Mouse (Mus musculus) forebrain, embryonic 16.5 days (tissue): Measurements from ENCODE around the gene Abca7. TPM values are rescaled to one million over a fixed set of nuclear protein-coding genes. Genes with fewer than 3 reads are reported as not detected.
A peak's percentile ranks its signal among the peaks of the same experiment; 100 is the strongest.

Experiments
- ATAC-seq: fragments of 200-750 bp; cut with Nextera tagmentation; 2 replicates; pipeline ENCODE4 v1.8.0; 2017; ENCODE audit warnings: mild to moderate bottlenecking, moderate library complexity
- H3K27ac ChIP-seq: fragments of 300-500 bp; sonication (generic); 2 replicates; pipeline ENCODE4 v1.5.1; 2014; ENCODE audit warnings: low read length, control low read depth
- H3K27me3 ChIP-seq: fragments of 300-500 bp; sonication (generic); replicated peaks from 2 replicates; pipeline ENCODE4 v1.6.1; 2014; ENCODE audit warnings: low read length; ENCODE audit not compliant: control insufficient read depth, insufficient read depth
- H3K36me3 ChIP-seq: fragments of 300-500 bp; sonication (generic); 2 replicates; pipeline ENCODE4 v1.6.1; 2014; ENCODE audit not compliant: control insufficient read depth, insufficient read depth
- H3K4me1 ChIP-seq: fragments of 300-500 bp; sonication (generic); replicated peaks from 2 replicates; pipeline ENCODE4 v1.6.1; 2014; ENCODE audit warnings: low read length; ENCODE audit not compliant: control insufficient read depth, insufficient read depth
- H3K4me2 ChIP-seq: fragments of 300-500 bp; sonication (generic); 2 replicates; pipeline ENCODE4 v1.6.1; 2014; ENCODE audit warnings: mild to moderate bottlenecking, low read length, control low read depth
- H3K4me3 ChIP-seq: fragments of 300-500 bp; sonication (generic); replicated peaks from 2 replicates; pipeline ENCODE4 v1.5.1; 2014; ENCODE audit warnings: mild to moderate bottlenecking, low read length, control low read depth
- H3K9ac ChIP-seq: fragments of 300-500 bp; sonication (generic); replicated peaks from 2 replicates; pipeline ENCODE4 v1.6.1; 2014; ENCODE audit warnings: low read depth, low read length, control low read depth
- H3K9me3 ChIP-seq: fragments of 300-500 bp; sonication (generic); 2 replicates; pipeline ENCODE4 v1.6.1; 2016; ENCODE audit warnings: low read length; ENCODE audit not compliant: control insufficient read depth
- WGBS: fragments of 180-500 bp; shearing (Covaris S2); extraction: QIAGEN DNeasy Blood & Tissue Kit; methylation state at CpG from one replicate; pipeline ENCODE4 v1.1.7; 2014; 5-methylcytosine and 5-hydroxymethylcytosine counted together
- polyA plus RNA-seq: library from polyadenylated mRNA; unstranded; fragments of >200 nt; fragmentation: Nextera tagmentation; extraction: Ambion mirVana; gene quantifications from 2 replicates; pipeline ENCODE4 v1.2.1, GENCODE M21; 2015

Gene Abca7
- polyA plus RNA-seq, 1 experiment from 2014 or later = 4.7 TPM

DNA sequence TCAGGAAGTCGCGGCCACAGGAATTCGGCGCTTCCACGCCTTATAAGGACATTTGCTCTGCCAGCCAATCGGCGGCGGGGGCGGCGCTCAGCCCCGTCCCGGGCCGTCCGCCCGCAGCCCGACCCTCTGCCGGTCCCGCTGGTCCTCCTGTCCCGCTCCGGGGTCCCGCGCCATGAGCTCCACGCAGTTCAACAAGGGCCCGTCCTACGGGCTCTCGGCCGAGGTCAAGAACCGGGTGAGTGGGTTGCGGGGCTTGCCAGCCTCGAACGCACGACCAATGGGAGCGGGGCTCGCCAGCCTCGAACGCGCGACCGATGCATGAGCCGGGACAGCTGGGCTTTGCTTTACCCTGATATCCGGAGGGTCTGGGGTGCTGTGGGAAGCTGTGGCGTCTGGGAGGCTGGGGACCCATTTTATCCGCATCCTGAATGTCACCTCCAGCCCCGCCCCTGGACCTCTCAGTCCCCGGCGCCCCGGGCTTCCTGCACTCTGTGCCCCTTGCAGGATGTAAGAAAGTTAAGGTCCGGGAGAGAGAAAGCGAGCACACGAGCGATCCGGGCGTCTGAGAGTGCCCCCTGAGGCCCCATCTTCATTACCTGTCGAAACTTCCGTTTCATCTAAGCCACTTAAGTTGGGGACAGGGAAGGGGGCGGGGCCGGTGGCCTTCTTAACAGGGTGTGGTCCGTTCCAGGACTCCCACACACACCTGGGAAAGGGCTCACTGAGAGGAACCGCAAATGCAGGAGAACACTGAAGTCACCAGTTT lies 7.6 kb upstream of the Abca7 start, which contains the start of gene Cnn2:
Cnn2 (plus strand) TSS at position 79 of the 766 bp plus-strand sequence.
- no peak for ATAC-seq
- WGBS = 1% methylated on average over 59 of the region's 59 CpGs

DNA sequence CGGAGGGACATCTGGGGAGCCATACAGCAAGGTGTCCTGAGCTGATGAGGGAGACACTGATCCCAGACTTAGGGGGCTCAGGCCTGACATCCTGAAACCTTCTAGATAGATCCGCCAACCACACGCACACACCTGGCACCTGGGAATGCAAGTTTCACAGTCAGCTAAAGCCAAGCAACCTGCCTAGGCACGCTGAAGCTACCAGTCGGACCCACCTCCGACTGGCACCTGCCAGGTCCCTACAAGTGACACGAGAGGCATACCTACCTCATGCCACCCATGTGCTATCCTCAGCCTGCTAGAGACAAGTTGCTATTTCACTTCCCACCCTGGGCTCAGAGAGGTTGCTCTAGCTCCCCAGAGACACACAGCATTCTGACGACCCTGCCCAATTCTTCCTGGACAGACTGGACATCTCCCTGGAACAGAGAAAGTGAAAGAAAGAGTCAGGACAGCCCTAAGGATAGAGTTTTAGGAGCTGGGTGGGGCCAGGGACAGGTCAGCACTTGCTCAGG lies 7.0 kb upstream of the Abca7 start:
- no peak overlapping the region for H3K27ac ChIP-seq
- peaks cover 18% of the 10 kb centered on the region for H3K4me1 ChIP-seq
- H3K4me2 ChIP-seq = no peak overlapping the region
- no peak overlapping the region for H3K9ac ChIP-seq
- peaks cover 38% of the 10 kb centered on the region for H3K27me3 ChIP-seq
- no peak for ATAC-seq
- H3K4me3 ChIP-seq = no peak overlapping the region; the same call in 1 of the 2 replicates
- H3K36me3 ChIP-seq = no peaks in the 10 kb centered on the region
- peaks cover 5% of the 10 kb centered on the region; the same call in 1 of the 2 replicates for H3K9me3 ChIP-seq
- 44% methylated on average over 8 of the region's 8 CpGs for WGBS

More for the DNA sequence above, 7.6 kb upstream of the Abca7 start, which contains the start of gene Cnn2:
- H3K27ac ChIP-seq = no peak within 1 kb of the TSS
- peaks cover 17% of the 10 kb centered on the region for H3K4me1 ChIP-seq
- peak within 1 kb of the TSS; percentile 47 for H3K9ac ChIP-seq
- peak within 1 kb of the TSS; percentile 61 for H3K4me2 ChIP-seq
- H3K27me3 ChIP-seq = peaks cover 38% of the 10 kb centered on the region
- H3K4me3 ChIP-seq = peak within 1 kb of the TSS; percentile 48
- peaks cover 5% of the 10 kb centered on the region; the same call in 1 of the 2 replicates for H3K9me3 ChIP-seq
- no peaks in the 10 kb centered on the region for H3K36me3 ChIP-seq

DNA sequence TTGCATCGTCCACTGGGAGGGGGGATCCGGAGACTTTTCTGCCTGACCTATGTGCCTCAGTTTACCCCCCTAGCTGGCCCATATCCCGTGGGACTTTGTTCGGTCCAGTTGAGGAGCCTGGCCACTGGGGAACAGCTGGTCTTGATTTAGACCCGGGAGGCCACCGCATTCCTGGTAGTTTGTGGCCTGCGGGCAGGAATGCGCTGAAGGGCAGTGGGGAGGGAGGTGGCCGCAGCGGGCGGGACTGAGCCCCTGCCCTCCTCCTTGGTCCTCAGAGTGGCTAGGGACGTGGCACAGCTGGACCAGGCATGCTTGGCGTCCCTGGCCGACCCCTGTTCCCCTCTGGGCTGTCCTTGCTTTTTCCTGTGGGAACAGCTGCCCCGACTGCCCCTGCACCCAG lies 6.4 kb upstream of the Abca7 start:
- Histone ChIP-seq H3K9me3 (peaks cover 5% of the 10 kb centered on the region; the same call in 1 of the 2 replicates), H3K9ac (no peak overlapping the region), H3K27me3 (peaks cover 38% of the 10 kb centered on the region), H3K4me3 (no peak overlapping the region), H3K27ac (no peak overlapping the region), H3K36me3 (no peaks in the 10 kb centered on the region), H3K4me2 (0 out of 2 replicates have a peak overlapping the region, but pooled peaks have one; percentile 5), H3K4me1 (peaks cover 19% of the 10 kb centered on the region)
- no peak for ATAC-seq
- 12% methylated on average over 15 of the region's 15 CpGs for WGBS

DNA sequence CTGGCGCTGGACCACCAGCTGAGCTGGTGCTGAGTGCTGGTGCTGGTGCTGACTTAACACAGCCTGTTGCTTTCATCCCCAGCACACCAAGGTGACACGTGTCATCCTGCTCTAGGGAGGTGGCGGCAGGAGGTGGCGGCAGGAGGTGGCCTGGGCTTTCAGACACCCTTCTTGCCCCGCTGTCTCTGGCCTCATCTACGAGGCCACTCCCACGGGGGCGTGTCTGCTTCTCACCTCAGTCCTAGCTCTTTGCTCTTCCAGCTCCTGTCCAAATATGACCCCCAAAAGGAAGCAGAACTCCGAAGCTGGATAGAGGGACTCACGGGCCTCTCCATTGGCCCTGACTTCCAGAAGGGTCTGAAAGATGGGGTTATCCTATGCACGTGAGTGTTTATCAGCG lies 5.2 kb upstream of the Abca7 start:
- no peak overlapping the region for H3K27ac ChIP-seq
- H3K9ac ChIP-seq = no peak overlapping the region
- H3K27me3 ChIP-seq = peaks cover 38% of the 10 kb centered on the region
- 57% methylated on average over 12 of the region's 12 CpGs for WGBS
- H3K36me3 ChIP-seq = no peaks in the 10 kb centered on the region
- no peak for ATAC-seq
- peaks cover 5% of the 10 kb centered on the region; the same call in 1 of the 2 replicates for H3K9me3 ChIP-seq
- no peak overlapping the region for H3K4me2 ChIP-seq
- no peak overlapping the region for H3K4me3 ChIP-seq
- peaks cover 15% of the 10 kb centered on the region for H3K4me1 ChIP-seq

DNA sequence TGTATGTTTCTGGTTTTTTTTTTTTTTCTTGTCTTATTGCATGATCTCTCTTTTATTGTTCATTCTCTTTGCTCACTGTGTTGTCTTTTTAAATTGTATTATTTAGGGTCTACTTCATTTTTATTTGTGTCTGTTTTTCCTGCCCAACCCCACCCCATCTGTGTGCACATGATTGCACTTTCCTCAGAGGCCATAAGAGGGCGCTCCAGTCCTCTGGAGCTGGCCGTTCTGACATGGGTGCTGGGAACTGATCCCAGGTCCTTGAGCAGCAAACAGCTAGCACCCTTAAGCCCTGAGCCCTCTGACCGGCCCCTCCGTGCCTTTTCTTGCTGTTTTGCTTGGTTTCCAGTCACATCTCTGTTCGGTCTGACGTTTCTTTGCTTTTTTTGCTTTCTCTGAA lies 4.7 kb upstream of the Abca7 start:
- Histone ChIP-seq H3K4me2 (no peak overlapping the region), H3K27ac (no peak overlapping the region), H3K9ac (no peak overlapping the region), H3K36me3 (no peaks in the 10 kb centered on the region), H3K9me3 (peaks cover 5% of the 10 kb centered on the region; the same call in 1 of the 2 replicates), H3K4me3 (no peak overlapping the region), H3K27me3 (peaks cover 38% of the 10 kb centered on the region), H3K4me1 (peaks cover 12% of the 10 kb centered on the region)
- ATAC-seq = no peak
- WGBS = 88% methylated on average over 6 of the region's 6 CpGs

DNA sequence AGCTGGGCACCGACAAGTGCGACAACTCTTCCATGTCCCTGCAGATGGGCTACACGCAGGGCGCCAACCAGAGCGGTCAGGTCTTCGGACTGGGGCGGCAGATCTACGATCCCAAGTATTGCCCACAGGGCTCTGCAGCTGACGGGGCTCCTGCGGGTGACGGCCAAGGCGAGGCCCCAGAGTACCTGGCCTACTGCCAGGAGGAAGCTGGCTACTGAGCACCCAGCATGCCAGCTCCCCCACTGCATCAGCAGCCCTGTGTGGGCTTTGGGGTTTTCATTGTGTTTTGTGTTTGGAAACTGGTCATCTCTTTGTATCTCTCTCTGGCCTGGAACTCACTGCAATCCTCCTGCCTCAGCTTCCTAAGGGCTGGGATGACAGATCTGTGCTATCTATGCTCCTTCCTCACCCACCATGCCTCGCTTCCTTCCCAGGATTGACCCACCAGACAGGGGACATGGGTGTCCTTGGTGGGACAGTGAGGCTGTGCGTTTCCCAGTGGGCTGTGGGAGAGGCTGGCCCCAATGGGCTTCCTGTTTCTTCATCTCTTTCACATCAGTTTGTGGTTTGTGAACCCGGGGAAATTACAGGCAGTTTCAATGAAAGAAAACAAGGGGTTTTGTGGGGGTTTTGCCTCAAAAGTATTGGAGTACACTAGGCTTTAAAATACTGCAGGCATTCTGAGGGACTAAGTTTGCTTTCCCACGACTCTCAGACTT lies 1.7 kb upstream of the Abca7 start:
- peaks cover 20% of the 10 kb centered on the region for H3K4me1 ChIP-seq
- no peak for ATAC-seq
- H3K4me3 ChIP-seq = no peak overlapping the region
- H3K36me3 ChIP-seq = no peaks in the 10 kb centered on the region
- H3K27ac ChIP-seq = no peak overlapping the region
- 73% methylated on average over 16 of the region's 16 CpGs for WGBS
- no peak overlapping the region for H3K4me2 ChIP-seq
- H3K9ac ChIP-seq = no peak overlapping the region
- peaks cover 5% of the 10 kb centered on the region; the same call in 1 of the 2 replicates for H3K9me3 ChIP-seq
- H3K27me3 ChIP-seq = peaks cover 11% of the 10 kb centered on the region

DNA sequence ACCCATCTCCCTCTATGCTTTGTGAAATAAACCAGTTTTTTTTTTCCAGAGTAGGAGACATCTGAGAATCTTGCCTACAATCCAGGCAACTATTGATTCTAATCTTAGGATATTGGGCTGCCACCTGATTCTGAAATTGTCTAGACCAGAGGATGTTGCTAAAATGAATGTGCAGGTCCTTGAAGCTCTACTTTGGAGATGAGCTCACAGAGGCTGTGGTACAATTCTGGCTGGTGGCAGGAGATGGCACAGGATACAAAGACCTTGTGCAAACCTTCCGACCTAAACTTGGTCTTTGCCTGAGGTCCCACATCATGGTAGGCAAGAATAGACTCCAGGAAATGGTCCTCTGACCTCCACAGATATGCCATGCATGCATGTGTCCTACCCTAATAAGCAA lies 658 bp upstream of the Abca7 start:
- Histone ChIP-seq H3K9ac (no peak overlapping the region), H3K27ac (no peak overlapping the region), H3K27me3 (peaks cover 6% of the 10 kb centered on the region; the same call in 1 of the 2 replicates), H3K4me2 (no peak overlapping the region), H3K4me3 (no peak overlapping the region), H3K36me3 (no peaks in the 10 kb centered on the region), H3K9me3 (peaks cover 5% of the 10 kb centered on the region; the same call in 1 of the 2 replicates), H3K4me1 (peaks cover 20% of the 10 kb centered on the region)
- WGBS = 96% methylated on average over 1 of the region's 1 CpGs
- no peak for ATAC-seq

DNA sequence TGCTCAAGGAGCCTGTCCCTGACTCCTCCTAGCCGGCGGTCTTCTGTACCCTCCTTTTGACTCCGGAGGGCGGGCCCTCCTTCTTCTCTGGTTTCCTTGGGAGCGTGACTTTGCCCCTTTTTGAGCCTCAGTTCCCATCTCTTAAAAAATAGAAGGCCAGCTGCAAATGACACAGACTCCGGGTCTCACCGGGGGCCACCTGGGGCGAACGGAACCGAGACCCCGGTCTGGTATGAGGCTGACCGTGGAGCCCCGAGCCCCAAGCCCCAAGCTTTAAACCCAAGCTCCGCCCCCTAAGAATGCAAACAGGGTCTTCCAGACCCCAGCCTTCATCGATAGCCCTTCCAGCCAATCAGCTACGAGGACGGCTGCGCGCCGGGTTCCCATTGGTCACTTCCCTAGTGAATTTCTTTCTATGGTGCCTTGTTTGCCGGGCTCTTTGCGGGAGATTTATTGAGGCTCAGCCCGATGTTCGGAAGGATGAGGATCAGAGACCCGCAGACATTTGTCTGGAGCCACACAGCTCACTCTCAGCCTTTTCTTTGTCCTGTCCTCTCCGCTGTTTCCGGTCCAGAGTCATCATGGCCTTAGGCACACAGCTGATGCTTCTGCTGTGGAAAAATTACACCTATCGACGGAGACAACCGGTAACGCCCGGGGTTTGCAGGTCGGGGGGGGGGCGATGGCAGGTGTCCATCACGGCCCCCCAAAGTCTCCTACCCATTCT lies 903 bp downstream of the Abca7 start:
- H3K4me1 ChIP-seq = peaks cover 20% of the 10 kb centered on the region
- peak overlapping the region; percentile 51 for H3K9ac ChIP-seq
- H3K27me3 ChIP-seq = 0 out of 2 replicates have a peak, but pooled peaks cover 2% of the 10 kb centered on the region
- H3K4me3 ChIP-seq = peak overlapping the region; percentile 59
- H3K4me2 ChIP-seq = peak overlapping the region; percentile 79
- ATAC-seq = peak; percentile 85
- no peaks in the 10 kb centered on the region for H3K9me3 ChIP-seq
- WGBS = under 1% methylated on average over 35 of the region's 35 CpGs
- H3K36me3 ChIP-seq = no peaks in the 10 kb centered on the region
- peak overlapping the region; percentile 49 for H3K27ac ChIP-seq
